Mouse (Mus musculus): Measurements from ENCODE around the gene Sept9.

- TF ChIP-seq CTCF (IDR thresholded peaks at IDR 0.05; ENCODE audit: insufficient read depth, low read length): no peak
- TF ChIP-seq POLR2A (IDR thresholded peaks at IDR 0.05; ENCODE audit: borderline replicate concordance, extremely low read depth, low read depth, low read length): no peak
Measured at GRCm38 (mm10) chr11:117169801-117170565, 29.5 kb upstream of the Sept9 start.

Measured in lung, adult 2 months (tissue).